Mouse (Mus musculus): ENCODE data around the gene Tnik. TPM values are rescaled to one million over a fixed set of nuclear protein-coding genes. Genes with fewer than 3 reads are reported as not detected.
A peak's percentile ranks its signal among the peaks of the same experiment; 100 is the strongest.

Gene Tnik
- 22.6 and 23.6 TPM in 2 replicates for polyA plus RNA-seq (2012; rRNA removed)

GRCm38 (mm10) chr3:28263002-28263947, at the start of gene Tnik:
TSS of gene Tnik (plus strand) at chr3:28263214.
- peak; percentile 65 for TF ChIP-seq POLR2A (IDR thresholded peaks at IDR 0.05; ENCODE audit: control insufficient read depth, extremely low read depth, insufficient read depth, low read length, poor library complexity)
- TF ChIP-seq CTCF (IDR thresholded peaks at IDR 0.05; ENCODE audit: borderline replicate concordance, control insufficient read depth, extremely low read depth, insufficient read depth, low read length, poor library complexity) = no peak
- peak; percentile 82 for DNase-seq
- under 1% methylated on average over 59 of the region's 59 CpGs for WGBS
- Histone ChIP-seq H3K36me3 (ENCODE audit: control insufficient read depth, insufficient read depth, low read length) (no peaks in the 10 kb centered on the region), H3K27me3 (ENCODE audit: control insufficient read depth, insufficient read depth, low read length) (no peaks in the 10 kb centered on the region), H3K4me3 (ENCODE audit: control insufficient read depth, insufficient read depth, low read length) (peak within 1 kb of the TSS; percentile 99), H3K4me1 (replicated peaks; ENCODE audit: control insufficient read depth, insufficient read depth, low read length) (peaks cover 25% of the 10 kb centered on the region), H3K27ac (ENCODE audit: control insufficient read depth, insufficient read depth, low read length) (peak within 1 kb of the TSS; percentile 83)

- H3K4me1 ChIP-seq (replicated peaks; ENCODE audit: control insufficient read depth, insufficient read depth, low read length) = no peaks in the 10 kb centered on the region
- WGBS = 93% methylated on average over 7 of the region's 7 CpGs
- H3K27ac ChIP-seq (ENCODE audit: control insufficient read depth, insufficient read depth, low read length) = no peak overlapping the region
- TF ChIP-seq POLR2A (IDR thresholded peaks at IDR 0.05; ENCODE audit: control insufficient read depth, extremely low read depth, insufficient read depth, low read length, poor library complexity) = no peak
- TF ChIP-seq CTCF (IDR thresholded peaks at IDR 0.05; ENCODE audit: borderline replicate concordance, control insufficient read depth, extremely low read depth, insufficient read depth, low read length, poor library complexity) = no peak
- no peaks in the 10 kb centered on the region for H3K36me3 ChIP-seq (ENCODE audit: control insufficient read depth, insufficient read depth, low read length)
- H3K4me3 ChIP-seq (ENCODE audit: control insufficient read depth, insufficient read depth, low read length) = no peak overlapping the region
- no peaks in the 10 kb centered on the region for H3K27me3 ChIP-seq (ENCODE audit: control insufficient read depth, insufficient read depth, low read length)
- DNase-seq = no peak
Observed at GRCm38 (mm10) chr3:28214886-28215311, 48.1 kb upstream of the Tnik start.

- DNase-seq = no peak
- no peak overlapping the region for H3K4me3 ChIP-seq (ENCODE audit: control insufficient read depth, insufficient read depth, low read length)
- no peak overlapping the region for H3K27ac ChIP-seq (ENCODE audit: control insufficient read depth, insufficient read depth, low read length)
- no peaks in the 10 kb centered on the region for H3K27me3 ChIP-seq (ENCODE audit: control insufficient read depth, insufficient read depth, low read length)
- 79% methylated on average over 5 of the region's 5 CpGs for WGBS
- H3K4me1 ChIP-seq (replicated peaks; ENCODE audit: control insufficient read depth, insufficient read depth, low read length) = no peaks in the 10 kb centered on the region
- no peaks in the 10 kb centered on the region for H3K36me3 ChIP-seq (ENCODE audit: control insufficient read depth, insufficient read depth, low read length)
- TF ChIP-seq POLR2A (IDR thresholded peaks at IDR 0.05; ENCODE audit: control insufficient read depth, extremely low read depth, insufficient read depth, low read length, poor library complexity) = no peak
- no peak for TF ChIP-seq CTCF (IDR thresholded peaks at IDR 0.05; ENCODE audit: borderline replicate concordance, control insufficient read depth, extremely low read depth, insufficient read depth, low read length, poor library complexity)
Observed at GRCm38 (mm10) chr3:28217001-28217400, 46.0 kb upstream of the Tnik start.

GRCm38 (mm10) chr3:28219533-28219932, 43.5 kb upstream of the Tnik start:
- TF ChIP-seq POLR2A (IDR thresholded peaks at IDR 0.05; ENCODE audit: control insufficient read depth, extremely low read depth, insufficient read depth, low read length, poor library complexity) (no peak), CTCF (IDR thresholded peaks at IDR 0.05; ENCODE audit: borderline replicate concordance, control insufficient read depth, extremely low read depth, insufficient read depth, low read length, poor library complexity) (no peak)
- Histone ChIP-seq H3K27me3 (ENCODE audit: control insufficient read depth, insufficient read depth, low read length) (no peaks in the 10 kb centered on the region), H3K36me3 (ENCODE audit: control insufficient read depth, insufficient read depth, low read length) (no peaks in the 10 kb centered on the region), H3K4me3 (ENCODE audit: control insufficient read depth, insufficient read depth, low read length) (no peak overlapping the region), H3K27ac (ENCODE audit: control insufficient read depth, insufficient read depth, low read length) (no peak overlapping the region), H3K4me1 (replicated peaks; ENCODE audit: control insufficient read depth, insufficient read depth, low read length) (no peaks in the 10 kb centered on the region)
- 97% methylated on average over 7 of the region's 7 CpGs for WGBS
- DNase-seq = no peak

- H3K27ac ChIP-seq (ENCODE audit: control insufficient read depth, insufficient read depth, low read length) = no peak overlapping the region
- H3K4me3 ChIP-seq (ENCODE audit: control insufficient read depth, insufficient read depth, low read length) = no peak overlapping the region
- no peaks in the 10 kb centered on the region for H3K36me3 ChIP-seq (ENCODE audit: control insufficient read depth, insufficient read depth, low read length)
- DNase-seq = no peak
- TF ChIP-seq POLR2A (IDR thresholded peaks at IDR 0.05; ENCODE audit: control insufficient read depth, extremely low read depth, insufficient read depth, low read length, poor library complexity) = no peak
- no peak for TF ChIP-seq CTCF (IDR thresholded peaks at IDR 0.05; ENCODE audit: borderline replicate concordance, control insufficient read depth, extremely low read depth, insufficient read depth, low read length, poor library complexity)
- 97% methylated on average over 3 of the region's 3 CpGs for WGBS
- H3K4me1 ChIP-seq (replicated peaks; ENCODE audit: control insufficient read depth, insufficient read depth, low read length) = no peaks in the 10 kb centered on the region
- no peaks in the 10 kb centered on the region for H3K27me3 ChIP-seq (ENCODE audit: control insufficient read depth, insufficient read depth, low read length)
Observed at GRCm38 (mm10) chr3:28219964-28220363, 43.0 kb upstream of the Tnik start.

- H3K4me1 ChIP-seq (replicated peaks; ENCODE audit: control insufficient read depth, insufficient read depth, low read length) = no peaks in the 10 kb centered on the region
- no peak overlapping the region for H3K4me3 ChIP-seq (ENCODE audit: control insufficient read depth, insufficient read depth, low read length)
- DNase-seq = no peak
- 94% methylated on average over 15 of the region's 15 CpGs for WGBS
- H3K36me3 ChIP-seq (ENCODE audit: control insufficient read depth, insufficient read depth, low read length) = no peaks in the 10 kb centered on the region
- H3K27ac ChIP-seq (ENCODE audit: control insufficient read depth, insufficient read depth, low read length) = no peak overlapping the region
- TF ChIP-seq POLR2A (IDR thresholded peaks at IDR 0.05; ENCODE audit: control insufficient read depth, extremely low read depth, insufficient read depth, low read length, poor library complexity) (no peak), CTCF (IDR thresholded peaks at IDR 0.05; ENCODE audit: borderline replicate concordance, control insufficient read depth, extremely low read depth, insufficient read depth, low read length, poor library complexity) (no peak)
- H3K27me3 ChIP-seq (ENCODE audit: control insufficient read depth, insufficient read depth, low read length) = no peaks in the 10 kb centered on the region
Observed at GRCm38 (mm10) chr3:28224437-28225356, 38.3 kb upstream of the Tnik start.

Measured in thymus, adult 2 months (tissue).